Mouse (Mus musculus): ENCODE measurements at regions not wholly inside any gene's neighbourhood (a gene's known extent, or its start where the extent isn't known, plus 50 kb on each side); places are given as distances from the start of the nearest gene placed in this dataset.

GRCm38 (mm10) chr2:173427888-173428450, 94.4 kb upstream of the 1700021F07Rik start:
- Histone ChIP-seq H3K9me3 (replicated peaks; ENCODE audit: control insufficient read depth, low read length) (no peaks in the 10 kb centered on the region), H3K27me3 (ENCODE audit: control insufficient read depth, insufficient read depth, low read length) (no peaks in the 10 kb centered on the region), H3K36me3 (ENCODE audit: control insufficient read depth, insufficient read depth, low read length) (no peaks in the 10 kb centered on the region), H3K4me2 (no peak overlapping the region), H3K9ac (ENCODE audit: low read depth, low read length) (no peak overlapping the region), H3K4me3 (ENCODE audit: low read depth, low read length) (no peak overlapping the region), H3K27ac (ENCODE audit: low read depth, low read length) (no peak overlapping the region), H3K4me1 (ENCODE audit: control insufficient read depth, insufficient read depth, low read length) (peaks cover 4% of the 10 kb centered on the region; the same call in 1 of the 2 replicates)
- 75% methylated on average over 10 of the region's 10 CpGs for WGBS (ENCODE audit: insufficient replicate concordance)
- no peak for ATAC-seq (replicated peaks; ENCODE audit: insufficient number of reproducible peaks, low FRiP score, low TSS enrichment)

GRCm38 (mm10) chr2:173431841-173432240, 90.5 kb upstream of the 1700021F07Rik start:
- Histone ChIP-seq H3K4me3 (ENCODE audit: low read depth, low read length) (no peak overlapping the region), H3K9me3 (replicated peaks; ENCODE audit: control insufficient read depth, low read length) (no peaks in the 10 kb centered on the region), H3K27me3 (ENCODE audit: control insufficient read depth, insufficient read depth, low read length) (no peaks in the 10 kb centered on the region), H3K36me3 (ENCODE audit: control insufficient read depth, insufficient read depth, low read length) (no peaks in the 10 kb centered on the region), H3K4me1 (ENCODE audit: control insufficient read depth, insufficient read depth, low read length) (no peaks in the 10 kb centered on the region; the same call in 1 of the 2 replicates), H3K9ac (ENCODE audit: low read depth, low read length) (no peak overlapping the region), H3K4me2 (no peak overlapping the region), H3K27ac (ENCODE audit: low read depth, low read length) (no peak overlapping the region)
- 69% methylated on average over 5 of the region's 5 CpGs for WGBS (ENCODE audit: insufficient replicate concordance)
- ATAC-seq (replicated peaks; ENCODE audit: insufficient number of reproducible peaks, low FRiP score, low TSS enrichment), result no peak

GRCm38 (mm10) chr2:173432258-173432657, 90.1 kb upstream of the 1700021F07Rik start:
- H3K4me1 ChIP-seq (ENCODE audit: control insufficient read depth, insufficient read depth, low read length), result no peaks in the 10 kb centered on the region; the same call in 1 of the 2 replicates
- H3K4me2 ChIP-seq, result no peak overlapping the region
- no peaks in the 10 kb centered on the region for H3K27me3 ChIP-seq (ENCODE audit: control insufficient read depth, insufficient read depth, low read length)
- WGBS (ENCODE audit: insufficient replicate concordance), result 29% methylated on average over 3 of the region's 3 CpGs
- ATAC-seq (replicated peaks; ENCODE audit: insufficient number of reproducible peaks, low FRiP score, low TSS enrichment), result 0 out of 2 replicates have a peak, but pooled peaks have one; percentile 25
- no peak overlapping the region for H3K27ac ChIP-seq (ENCODE audit: low read depth, low read length)
- no peaks in the 10 kb centered on the region for H3K36me3 ChIP-seq (ENCODE audit: control insufficient read depth, insufficient read depth, low read length)
- H3K4me3 ChIP-seq (ENCODE audit: low read depth, low read length), result no peak overlapping the region
- no peak overlapping the region for H3K9ac ChIP-seq (ENCODE audit: low read depth, low read length)
- no peaks in the 10 kb centered on the region for H3K9me3 ChIP-seq (replicated peaks; ENCODE audit: control insufficient read depth, low read length)

- H3K9me3 ChIP-seq (replicated peaks; ENCODE audit: control insufficient read depth, low read length), result no peaks in the 10 kb centered on the region
- no peaks in the 10 kb centered on the region; the same call in 1 of the 2 replicates for H3K4me1 ChIP-seq (ENCODE audit: control insufficient read depth, insufficient read depth, low read length)
- H3K27me3 ChIP-seq (ENCODE audit: control insufficient read depth, insufficient read depth, low read length), result no peaks in the 10 kb centered on the region
- H3K9ac ChIP-seq (ENCODE audit: low read depth, low read length), result no peak overlapping the region
- no peak overlapping the region for H3K27ac ChIP-seq (ENCODE audit: low read depth, low read length)
- H3K4me2 ChIP-seq, result no peak overlapping the region
- no peak for ATAC-seq (replicated peaks; ENCODE audit: insufficient number of reproducible peaks, low FRiP score, low TSS enrichment)
- H3K36me3 ChIP-seq (ENCODE audit: control insufficient read depth, insufficient read depth, low read length), result no peaks in the 10 kb centered on the region
- H3K4me3 ChIP-seq (ENCODE audit: low read depth, low read length), result no peak overlapping the region
- WGBS (ENCODE audit: insufficient replicate concordance), result 74% methylated on average over 9 of the region's 9 CpGs
These were observed 89.3 kb upstream of the 1700021F07Rik start for GRCm38 (mm10) chr2:173432886-173433624.

GRCm38 (mm10) chr2:173436580-173436979, 85.8 kb upstream of the 1700021F07Rik start:
- no peaks in the 10 kb centered on the region for H3K27me3 ChIP-seq (ENCODE audit: control insufficient read depth, insufficient read depth, low read length)
- WGBS (ENCODE audit: insufficient replicate concordance), result 73% methylated on average over 3 of the region's 3 CpGs
- H3K9me3 ChIP-seq (replicated peaks; ENCODE audit: control insufficient read depth, low read length), result no peaks in the 10 kb centered on the region
- H3K4me3 ChIP-seq (ENCODE audit: low read depth, low read length), result no peak overlapping the region
- no peaks in the 10 kb centered on the region for H3K36me3 ChIP-seq (ENCODE audit: control insufficient read depth, insufficient read depth, low read length)
- H3K4me1 ChIP-seq (ENCODE audit: control insufficient read depth, insufficient read depth, low read length), result no peaks in the 10 kb centered on the region; the same call in 1 of the 2 replicates
- H3K27ac ChIP-seq (ENCODE audit: low read depth, low read length), result no peak overlapping the region
- H3K4me2 ChIP-seq, result no peak overlapping the region
- no peak for ATAC-seq (replicated peaks; ENCODE audit: insufficient number of reproducible peaks, low FRiP score, low TSS enrichment)
- no peak overlapping the region for H3K9ac ChIP-seq (ENCODE audit: low read depth, low read length)

GRCm38 (mm10) chr2:173439031-173439430, 83.4 kb upstream of the 1700021F07Rik start:
- Histone ChIP-seq H3K4me2 (no peak overlapping the region), H3K9me3 (replicated peaks; ENCODE audit: control insufficient read depth, low read length) (no peaks in the 10 kb centered on the region), H3K4me3 (ENCODE audit: low read depth, low read length) (no peak overlapping the region), H3K27ac (ENCODE audit: low read depth, low read length) (0 out of 2 replicates have a peak overlapping the region, but pooled peaks have one; percentile 12), H3K4me1 (ENCODE audit: control insufficient read depth, insufficient read depth, low read length) (no peaks in the 10 kb centered on the region; the same call in 1 of the 2 replicates), H3K9ac (ENCODE audit: low read depth, low read length) (no peak overlapping the region), H3K36me3 (ENCODE audit: control insufficient read depth, insufficient read depth, low read length) (no peaks in the 10 kb centered on the region), H3K27me3 (ENCODE audit: control insufficient read depth, insufficient read depth, low read length) (no peaks in the 10 kb centered on the region)
- WGBS (ENCODE audit: insufficient replicate concordance), result 61% methylated on average over 9 of the region's 9 CpGs
- ATAC-seq (replicated peaks; ENCODE audit: insufficient number of reproducible peaks, low FRiP score, low TSS enrichment), result no peak

- Histone ChIP-seq H3K27ac (ENCODE audit: low read depth, low read length) (no peak overlapping the region), H3K9me3 (replicated peaks; ENCODE audit: control insufficient read depth, low read length) (no peaks in the 10 kb centered on the region), H3K36me3 (ENCODE audit: control insufficient read depth, insufficient read depth, low read length) (no peaks in the 10 kb centered on the region), H3K4me2 (no peak overlapping the region), H3K4me1 (ENCODE audit: control insufficient read depth, insufficient read depth, low read length) (no peaks in the 10 kb centered on the region), H3K9ac (ENCODE audit: low read depth, low read length) (no peak overlapping the region), H3K4me3 (ENCODE audit: low read depth, low read length) (no peak overlapping the region), H3K27me3 (ENCODE audit: control insufficient read depth, insufficient read depth, low read length) (no peaks in the 10 kb centered on the region)
- no peak for ATAC-seq (replicated peaks; ENCODE audit: insufficient number of reproducible peaks, low FRiP score, low TSS enrichment)
- 68% methylated on average over 11 of the region's 11 CpGs for WGBS (ENCODE audit: insufficient replicate concordance)
These were observed 80.3 kb upstream of the 1700021F07Rik start for GRCm38 (mm10) chr2:173442056-173442455.

GRCm38 (mm10) chr2:173443262-173443661, 79.1 kb upstream of the 1700021F07Rik start:
- ATAC-seq (replicated peaks; ENCODE audit: insufficient number of reproducible peaks, low FRiP score, low TSS enrichment), result no peak
- Histone ChIP-seq H3K36me3 (ENCODE audit: control insufficient read depth, insufficient read depth, low read length) (no peaks in the 10 kb centered on the region), H3K4me3 (ENCODE audit: low read depth, low read length) (no peak overlapping the region), H3K27me3 (ENCODE audit: control insufficient read depth, insufficient read depth, low read length) (no peaks in the 10 kb centered on the region), H3K27ac (ENCODE audit: low read depth, low read length) (no peak overlapping the region), H3K4me1 (ENCODE audit: control insufficient read depth, insufficient read depth, low read length) (no peaks in the 10 kb centered on the region), H3K9me3 (replicated peaks; ENCODE audit: control insufficient read depth, low read length) (no peaks in the 10 kb centered on the region), H3K9ac (ENCODE audit: low read depth, low read length) (no peak overlapping the region), H3K4me2 (no peak overlapping the region)
- WGBS (ENCODE audit: insufficient replicate concordance), result 80% methylated on average over 10 of the region's 10 CpGs
